Mouse (Mus musculus) liver, adult 2 months (tissue): ENCODE data around the gene Clip3.

Experiments used
- CTCF ChIP-seq: fragments of 200-500 bp; IDR thresholded peaks from 2 replicates; pipeline ENCODE4 v1.5.1; 2011; ENCODE audit warnings: low read depth, low read length, control low read depth
- POLR2A ChIP-seq: fragments of 200-500 bp; IDR thresholded peaks from 2 replicates; pipeline ENCODE4 v1.6.1; 2011; ENCODE audit warnings: low read length, control low read depth; ENCODE audit not compliant: insufficient read depth; ENCODE audit errors: extremely low read depth

GRCm38 (mm10) chr7:30293795-30294194 is 2.3 kb downstream of the Clip3 start:
- TF ChIP-seq CTCF, result no peak
- TF ChIP-seq POLR2A, result no peak
